Mouse (Mus musculus): ENCODE results near the gene Sh3bp4.

The Sh3bp4 gene

GRCm38 (mm10) chr1:89124076-89124475 lies 53.9 kb downstream of the Sh3bp4 start:
- no peak for DNase-seq (ENCODE audit: low spot score in 2 of 2)

DNA sequence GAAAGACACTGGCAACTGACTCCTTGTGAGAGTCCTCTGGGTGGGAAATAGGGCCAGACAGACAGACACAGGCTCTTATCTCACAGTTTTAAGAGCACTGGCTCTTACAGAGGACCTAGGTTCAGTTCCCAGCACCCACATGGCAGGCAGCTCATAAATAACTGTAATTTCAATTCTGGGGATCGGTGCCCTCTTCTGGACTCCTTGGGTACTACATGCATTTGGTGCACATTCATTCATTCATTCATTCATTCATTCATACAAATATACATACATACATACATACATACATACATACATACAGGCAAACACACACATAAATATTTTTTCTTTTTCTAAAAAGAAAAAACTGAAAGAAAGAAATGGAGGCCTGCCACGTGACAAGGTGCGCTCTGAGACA lies 56.9 kb downstream of the Sh3bp4 start:
- DNase-seq (ENCODE audit: low spot score in 2 of 2) = no peak

GRCm38 (mm10) chr1:89130429-89130828 lies 60.2 kb downstream of the Sh3bp4 start:
- DNase-seq (ENCODE audit: low spot score in 2 of 2) = no peak

DNA sequence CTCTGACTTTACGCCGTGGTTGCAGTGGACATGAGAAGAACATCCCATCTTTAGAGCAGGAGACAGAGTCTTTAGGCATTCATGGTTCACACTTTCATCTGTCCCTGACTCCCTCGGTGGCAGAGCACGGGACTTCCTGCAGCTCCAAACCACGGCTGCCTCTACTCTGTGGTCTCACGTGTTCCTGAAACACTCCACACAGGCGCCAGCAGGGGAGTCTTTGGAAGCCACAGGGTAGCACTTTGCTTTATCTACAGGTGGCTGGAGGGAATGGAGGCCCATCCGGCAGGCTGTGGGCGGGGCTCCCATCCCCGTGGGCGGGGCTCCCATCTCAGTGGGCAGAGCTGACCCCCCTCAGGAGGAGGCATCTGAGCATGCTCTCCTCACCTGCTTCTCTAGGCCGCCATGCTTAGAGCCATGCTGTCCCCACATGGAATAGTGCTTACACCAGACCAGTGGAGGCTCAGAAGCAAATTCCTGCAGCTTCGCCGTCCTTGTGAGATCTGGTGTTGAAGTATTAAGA lies 60.9 kb downstream of the Sh3bp4 start:
- no peak for DNase-seq (ENCODE audit: low spot score in 2 of 2)

- DNase-seq (ENCODE audit: low spot score in 2 of 2) = no peak
Measured at GRCm38 (mm10) chr1:89131707-89132106, 61.5 kb downstream of the Sh3bp4 start.

DNA sequence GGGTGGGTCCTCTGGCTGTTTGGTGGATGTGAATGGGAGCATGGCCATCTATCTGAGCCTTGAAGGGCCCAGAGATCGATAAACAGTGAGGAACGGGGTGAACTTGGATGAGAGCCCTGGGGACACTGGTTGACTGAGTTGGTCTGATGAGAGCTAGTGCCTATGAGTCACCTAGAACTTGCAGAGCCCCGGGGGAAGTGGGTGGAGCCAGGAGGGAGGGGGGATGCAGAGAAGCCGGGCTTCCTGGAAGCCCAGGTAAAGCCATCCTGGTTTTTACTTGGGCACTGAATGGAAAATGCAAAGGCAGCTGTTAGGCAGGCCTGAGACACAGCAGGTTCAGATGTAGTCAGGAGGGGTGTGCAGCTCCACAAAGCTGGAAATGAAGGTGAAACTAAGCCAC lies 63.1 kb downstream of the Sh3bp4 start:
- no peak for DNase-seq (ENCODE audit: low spot score in 2 of 2)

DNA sequence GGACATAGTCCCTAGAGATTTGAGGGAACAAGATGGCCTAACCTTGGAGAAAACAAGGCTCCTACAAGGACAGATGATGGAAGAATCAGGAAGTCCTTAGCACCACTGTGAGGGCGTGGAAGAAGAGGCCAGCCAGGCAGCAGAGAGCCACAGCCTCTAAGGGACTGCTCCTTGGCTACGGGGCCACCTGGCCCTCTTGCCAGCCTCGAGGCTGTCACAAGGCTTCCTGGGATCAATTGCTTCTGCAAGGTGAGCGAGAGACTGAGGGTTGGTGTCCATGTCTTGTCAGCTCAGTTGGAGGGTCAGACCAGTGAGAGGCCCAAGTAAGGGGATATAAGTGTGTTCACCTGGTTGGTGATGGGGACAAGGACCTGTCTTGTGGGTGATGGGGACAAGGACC lies 63.5 kb downstream of the Sh3bp4 start:
- no peak for DNase-seq (ENCODE audit: low spot score in 2 of 2)

DNA sequence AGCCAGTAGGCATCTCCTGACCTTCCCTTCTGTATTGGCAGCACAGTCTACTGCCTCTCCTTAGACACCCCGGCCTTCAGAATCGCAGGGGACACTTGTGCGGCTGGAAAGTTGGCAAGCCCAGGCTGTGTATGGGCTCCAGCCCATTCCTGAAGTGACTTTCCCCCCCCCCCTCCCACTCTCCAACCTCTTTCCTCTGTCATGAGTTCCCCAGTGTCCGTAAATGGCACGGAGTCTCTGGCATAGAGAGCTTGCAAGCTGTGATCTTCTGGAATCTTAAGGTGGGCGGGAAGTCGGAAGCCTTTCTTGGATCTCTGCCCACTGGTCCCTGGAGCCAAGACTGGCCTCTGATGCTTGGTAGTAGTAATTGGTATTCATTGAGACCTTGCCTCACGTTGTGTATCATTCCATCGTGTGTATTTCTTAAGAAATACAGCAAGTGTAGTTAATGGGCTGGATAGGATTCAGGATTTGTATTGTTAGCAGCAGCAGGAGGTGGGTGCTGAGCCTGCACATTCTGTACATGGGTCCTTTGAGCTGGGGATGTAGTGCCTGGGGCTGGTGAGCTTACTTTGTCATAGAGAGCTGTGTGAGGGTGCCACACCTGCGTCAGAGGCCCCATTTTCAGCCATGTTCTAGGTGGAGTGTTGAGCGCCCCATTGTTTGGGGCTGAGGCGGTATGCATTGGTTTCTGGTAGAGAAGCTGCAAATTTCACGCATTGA lies 66.0 kb downstream of the Sh3bp4 start:
- DNase-seq (ENCODE audit: low spot score in 2 of 2) = peak in 1 of 2 experiments; percentile 61

GRCm38 (mm10) chr1:89137086-89137816 lies 67.0 kb downstream of the Sh3bp4 start:
- no peak for DNase-seq (ENCODE audit: low spot score in 2 of 2)

DNA sequence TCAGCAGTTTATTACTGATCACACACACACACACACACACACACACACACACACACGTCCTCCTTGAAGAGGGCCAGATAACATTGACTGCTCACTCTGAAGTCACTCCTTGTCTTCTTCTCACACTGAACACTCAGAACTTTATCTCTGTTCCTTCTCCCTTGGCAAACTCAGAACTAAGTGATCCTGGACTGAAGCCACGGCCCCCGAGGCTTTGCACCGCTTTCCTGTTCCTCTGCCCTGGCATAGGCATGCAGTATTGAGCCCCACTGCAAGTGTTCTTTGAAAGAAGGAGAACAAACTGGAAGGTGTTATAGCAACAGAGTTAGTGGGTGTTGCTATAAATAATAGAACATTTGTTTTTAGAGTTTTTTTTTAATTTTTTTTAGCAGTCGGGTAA lies 68.1 kb downstream of the Sh3bp4 start:
- DNase-seq (ENCODE audit: low spot score in 2 of 2) = no peak

- DNase-seq (ENCODE audit: low spot score in 2 of 2) = no peak
Measured at GRCm38 (mm10) chr1:89140113-89140512, 69.9 kb downstream of the Sh3bp4 start.

- DNase-seq (ENCODE audit: low spot score in 2 of 2) = no peak
Measured at GRCm38 (mm10) chr1:89151071-89151470, 80.9 kb downstream of the Sh3bp4 start.

GRCm38 (mm10) chr1:89152576-89152975 lies 82.4 kb downstream of the Sh3bp4 start:
- DNase-seq (ENCODE audit: low spot score in 2 of 2) = no peak

- no peak for DNase-seq (ENCODE audit: low spot score in 2 of 2)
Measured at GRCm38 (mm10) chr1:89153203-89153602, 83.0 kb downstream of the Sh3bp4 start.

DNA sequence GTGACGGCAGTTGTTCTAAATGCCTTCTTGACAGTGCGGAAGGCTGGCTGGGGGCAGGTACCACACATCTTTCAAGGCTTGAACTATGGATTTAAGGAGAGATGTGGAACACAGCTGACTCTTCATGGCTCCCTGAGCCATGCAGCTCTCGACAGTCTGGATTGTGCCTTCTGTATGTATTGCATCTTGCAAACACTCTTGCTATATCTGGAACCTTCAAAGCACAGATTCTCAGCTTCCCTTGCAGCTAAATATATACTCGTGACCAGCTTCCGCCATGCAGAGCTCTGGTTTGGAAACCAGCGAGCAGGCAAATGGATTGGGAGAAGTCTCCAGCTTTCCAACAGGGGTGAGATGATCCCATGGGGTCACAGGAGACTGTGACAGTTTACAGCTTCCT lies 93.3 kb downstream of the Sh3bp4 start:
- DNase-seq (ENCODE audit: low spot score in 2 of 2) = no peak

GRCm38 (mm10) chr1:89164281-89164680 lies 94.1 kb downstream of the Sh3bp4 start:
- no peak for DNase-seq (ENCODE audit: low spot score in 2 of 2)

- DNase-seq (ENCODE audit: low spot score in 2 of 2) = no peak
Measured at GRCm38 (mm10) chr1:89164685-89165084, 94.5 kb downstream of the Sh3bp4 start.

DNA sequence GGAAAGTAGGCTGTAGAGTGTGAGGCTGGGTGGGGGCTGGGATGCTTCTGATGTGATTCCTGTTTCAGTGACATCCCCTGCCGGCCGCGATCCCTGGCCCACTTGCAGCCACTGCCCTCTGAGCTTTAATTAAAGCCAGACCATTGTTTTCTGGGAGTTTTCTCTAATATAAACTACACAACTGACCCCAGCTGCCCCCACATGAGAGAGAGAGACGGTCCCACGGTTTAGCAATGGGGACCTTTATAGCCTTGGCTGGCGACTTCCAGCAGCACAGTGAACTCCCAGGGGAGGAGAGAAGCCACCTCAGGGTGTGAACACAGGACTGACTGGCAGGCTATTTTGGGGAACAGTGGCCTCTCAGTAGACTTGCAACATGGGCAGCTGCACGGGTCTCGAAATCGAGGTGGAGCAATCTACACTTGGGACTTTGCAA lies 96.6 kb downstream of the Sh3bp4 start:
- no peak for DNase-seq (ENCODE audit: low spot score in 2 of 2)

- DNase-seq (ENCODE audit: low spot score in 2 of 2) = peak in 1 of 2 experiments; percentile 27
Measured at GRCm38 (mm10) chr1:89171275-89171767, 101.1 kb downstream of the Sh3bp4 start.

GRCm38 (mm10) chr1:89174621-89175020 lies 104.4 kb downstream of the Sh3bp4 start:
- no peak for DNase-seq (ENCODE audit: low spot score in 2 of 2)

GRCm38 (mm10) chr1:89175355-89175754 lies 105.1 kb downstream of the Sh3bp4 start:
- no peak for DNase-seq (ENCODE audit: low spot score in 2 of 2)

DNA sequence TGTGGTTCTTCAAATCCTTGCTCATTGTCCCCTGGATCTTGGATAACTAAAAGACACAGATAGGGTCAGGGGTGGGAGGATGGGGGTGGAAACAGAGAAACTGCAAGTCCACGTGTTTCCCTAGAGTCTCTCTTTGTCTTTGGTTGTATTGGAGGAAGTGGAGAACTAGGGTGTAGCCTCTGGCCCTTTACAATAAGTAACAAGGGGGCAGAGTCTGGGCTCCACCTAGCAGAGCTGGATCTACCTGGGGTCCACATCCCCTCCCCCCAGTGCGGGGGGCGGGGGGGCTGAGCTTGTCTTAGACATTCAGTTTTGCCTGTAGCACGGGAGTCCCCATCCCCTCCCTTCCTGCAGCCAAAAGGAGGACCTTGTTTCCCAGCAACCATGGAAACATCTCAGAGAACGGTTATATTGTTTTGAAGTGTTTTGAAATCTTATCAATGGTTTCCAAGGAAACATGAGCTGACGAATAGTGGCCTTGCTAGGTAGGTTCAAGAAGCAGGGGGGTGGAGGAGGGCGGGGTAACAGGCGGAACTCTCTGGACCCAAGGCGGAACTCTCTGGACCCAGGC lies 113.1 kb downstream of the Sh3bp4 start:
- no peak for DNase-seq (ENCODE audit: low spot score in 2 of 2)

Data from cerebellum, postnatal 4 days (tissue).